Mouse (Mus musculus): ENCODE data around the gene 4930435E12Rik.
"Not testable (repeated sequence)": the region's sequence is repeated elsewhere in the genome, so short reads cannot be mapped to it uniquely, and the experiment has no call there.

Gene 4930435E12Rik

GRCm38 (mm10) chr16:38828649-38829048, at the start of gene 4930435E12Rik:
4930435E12Rik (minus strand) TSS chr16:38828749.
- no peak for DNase-seq (ENCODE audit: extremely low read depth, insufficient read length, low spot score)

GRCm38 (mm10) chr16:38874481-38874880, 45.9 kb upstream of the 4930435E12Rik start:
- no peak for DNase-seq (ENCODE audit: extremely low read depth, insufficient read length, low spot score)

GRCm38 (mm10) chr16:38873231-38873630, 44.7 kb upstream of the 4930435E12Rik start:
- DNase-seq (ENCODE audit: extremely low read depth, insufficient read length, low spot score) = no peak

- DNase-seq (ENCODE audit: extremely low read depth, insufficient read length, low spot score) = no peak
Measured at GRCm38 (mm10) chr16:38864358-38864757, 35.8 kb upstream of the 4930435E12Rik start.

GRCm38 (mm10) chr16:38860548-38860947, 32.0 kb upstream of the 4930435E12Rik start:
- DNase-seq (ENCODE audit: extremely low read depth, insufficient read length, low spot score) = no peak

GRCm38 (mm10) chr16:38858120-38858749, 29.7 kb upstream of the 4930435E12Rik start:
- DNase-seq (ENCODE audit: extremely low read depth, insufficient read length, low spot score) = no peak

GRCm38 (mm10) chr16:38812521-38812920, 16.0 kb downstream of the 4930435E12Rik start:
- DNase-seq (ENCODE audit: extremely low read depth, insufficient read length, low spot score) = peak; percentile 8

- DNase-seq (ENCODE audit: extremely low read depth, insufficient read length, low spot score) = no peak
Measured at GRCm38 (mm10) chr16:38810196-38810595, 18.4 kb downstream of the 4930435E12Rik start.

GRCm38 (mm10) chr16:38807796-38808195, 20.8 kb downstream of the 4930435E12Rik start:
- not testable (repeated sequence) for DNase-seq (ENCODE audit: extremely low read depth, insufficient read length, low spot score)

- no peak for DNase-seq (ENCODE audit: extremely low read depth, insufficient read length, low spot score)
Measured at GRCm38 (mm10) chr16:38800091-38800490, 28.5 kb downstream of the 4930435E12Rik start, which contains the start of gene Upk1b. Upk1b (minus strand) TSS chr16:38800328.

- DNase-seq (ENCODE audit: extremely low read depth, insufficient read length, low spot score) = no peak
Measured at GRCm38 (mm10) chr16:38798957-38799450, 29.5 kb downstream of the 4930435E12Rik start.

- no peak for DNase-seq (ENCODE audit: extremely low read depth, insufficient read length, low spot score)
Measured at GRCm38 (mm10) chr16:38793120-38793519, 35.4 kb downstream of the 4930435E12Rik start.

GRCm38 (mm10) chr16:38789966-38790365, 38.6 kb downstream of the 4930435E12Rik start:
- no peak for DNase-seq (ENCODE audit: extremely low read depth, insufficient read length, low spot score)

- DNase-seq (ENCODE audit: extremely low read depth, insufficient read length, low spot score) = no peak
Measured at GRCm38 (mm10) chr16:38789016-38789415, 39.5 kb downstream of the 4930435E12Rik start.

GRCm38 (mm10) chr16:38785301-38785700, 43.2 kb downstream of the 4930435E12Rik start:
- DNase-seq (ENCODE audit: extremely low read depth, insufficient read length, low spot score) = no peak

- no peak for DNase-seq (ENCODE audit: extremely low read depth, insufficient read length, low spot score)
Measured at GRCm38 (mm10) chr16:38782524-38783067, 46.0 kb downstream of the 4930435E12Rik start.

GRCm38 (mm10) chr16:38781946-38782345, 46.6 kb downstream of the 4930435E12Rik start:
- no peak for DNase-seq (ENCODE audit: extremely low read depth, insufficient read length, low spot score)

- no peak for DNase-seq (ENCODE audit: extremely low read depth, insufficient read length, low spot score)
Measured at GRCm38 (mm10) chr16:38780960-38781572, 47.5 kb downstream of the 4930435E12Rik start.

GRCm38 (mm10) chr16:38776342-38776741, 52.2 kb downstream of the 4930435E12Rik start:
- no peak for DNase-seq (ENCODE audit: extremely low read depth, insufficient read length, low spot score)

GRCm38 (mm10) chr16:38774964-38775746, 53.4 kb downstream of the 4930435E12Rik start:
- DNase-seq (ENCODE audit: extremely low read depth, insufficient read length, low spot score) = no peak

GRCm38 (mm10) chr16:38772906-38773496, 55.5 kb downstream of the 4930435E12Rik start:
- DNase-seq (ENCODE audit: extremely low read depth, insufficient read length, low spot score) = no peak
